Mouse (Mus musculus) megakaryocyte, embryonic 14.5 days (primary cell): ENCODE results near the gene Cyp2u1. TPM values are rescaled to one million over a fixed set of nuclear protein-coding genes. Genes with fewer than 3 reads are reported as not detected.
A peak's percentile ranks its signal among the peaks of the same experiment; 100 is the strongest.
"Not testable (repeated sequence)": the region's sequence is repeated elsewhere in the genome, so short reads cannot be mapped to it uniquely, and the experiment has no call there.

ENCODE experiments used
- H3K27me3 ChIP-seq: replicated peaks from 2 replicates; pipeline ENCODE3; 2012; ENCODE audit warnings: inconsistent platforms
- H3K36me3 ChIP-seq: replicated peaks from 2 replicates; pipeline ENCODE3; 2012; ENCODE audit warnings: low read length, inconsistent platforms, mixed read lengths
- H3K4me1 ChIP-seq: 2 replicates; pipeline ENCODE4 v1.6.1; 2012; ENCODE audit warnings: inconsistent platforms
- H3K4me3 ChIP-seq: replicated peaks from 2 replicates; pipeline ENCODE3; 2012; ENCODE audit warnings: moderate library complexity, mild to moderate bottlenecking, inconsistent platforms
- H3K9me3 ChIP-seq: 2 replicates; pipeline ENCODE4 v1.6.1; 2012; ENCODE audit warnings: inconsistent platforms
- FLI1 ChIP-seq: IDR thresholded peaks from 2 replicates; pipeline ENCODE4 v1.6.1; 2012; ENCODE audit warnings: low read length, inconsistent platforms, mixed read lengths
- GATA1 ChIP-seq: IDR thresholded peaks from 3 replicates; pipeline ENCODE4 v1.6.1; 2012; ENCODE audit warnings: mixed read lengths, low read length, inconsistent platforms, borderline replicate concordance
- polyA plus RNA-seq: library from polyadenylated mRNA; stranded (reverse); fragments of >175 nt; gene quantifications from 2 replicates; pipeline ENCODE4 v1.2.3, GENCODE M21; 2012; ENCODE audit warnings: low replicate concordance; ENCODE audit not compliant: insufficient read depth

Gene Cyp2u1
- polyA plus RNA-seq = not detected in 2 replicates

DNA sequence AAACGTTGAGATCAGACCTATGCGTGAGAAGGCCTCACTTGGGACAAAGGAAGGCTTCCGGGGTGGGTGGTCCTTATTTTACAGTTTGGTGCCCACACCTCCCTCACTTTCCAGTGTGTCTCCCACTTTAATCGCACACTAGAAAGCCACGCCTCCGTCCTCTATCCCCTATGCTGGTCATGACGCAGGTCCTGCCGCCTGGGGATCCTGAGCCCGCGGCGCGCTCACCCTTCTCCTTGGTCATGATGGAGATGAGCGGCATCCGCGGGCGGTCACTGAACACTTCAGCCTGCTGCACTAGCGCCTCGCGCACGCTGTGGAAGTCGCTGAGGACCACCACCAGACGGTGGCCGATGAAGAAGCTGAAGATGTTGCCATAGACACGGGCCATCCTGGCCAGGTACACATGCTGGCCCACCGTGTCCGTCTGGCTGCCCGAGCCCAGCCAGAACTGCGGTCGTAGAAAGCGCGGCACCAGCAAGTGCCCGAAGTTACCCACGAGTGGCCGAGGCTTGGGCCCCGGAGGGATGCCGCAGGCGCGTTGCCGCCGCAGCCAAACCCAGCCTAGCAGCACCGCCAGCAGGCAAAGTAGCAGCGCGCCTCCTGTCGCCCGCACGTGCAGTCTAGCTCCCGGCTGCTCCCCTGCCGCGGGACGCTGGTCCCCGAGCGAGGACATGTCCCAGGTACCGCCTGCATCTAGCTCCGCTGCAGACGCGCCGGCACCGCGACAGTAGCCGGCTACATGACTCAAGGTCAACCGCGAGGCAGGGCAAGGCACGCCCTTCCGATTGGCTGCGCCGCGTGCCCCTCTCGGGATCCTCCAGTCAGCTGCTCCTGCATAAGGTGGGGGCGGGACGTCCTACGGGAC, at the start of gene Cyp2u1:
Gene Cyp2u1, minus strand, starts transcription at position 776 of the 868 bp plus-strand sequence.
- Histone ChIP-seq H3K36me3 (no peaks in the 10 kb centered on the region), H3K9me3 (peaks cover 13% of the 10 kb centered on the region), H3K4me3 (peak within 1 kb of the TSS; percentile 94), H3K27me3 (peaks cover 22% of the 10 kb centered on the region), H3K4me1 (peaks cover 12% of the 10 kb centered on the region)
- TF ChIP-seq FLI1 (no peak), GATA1 (no peak)

DNA sequence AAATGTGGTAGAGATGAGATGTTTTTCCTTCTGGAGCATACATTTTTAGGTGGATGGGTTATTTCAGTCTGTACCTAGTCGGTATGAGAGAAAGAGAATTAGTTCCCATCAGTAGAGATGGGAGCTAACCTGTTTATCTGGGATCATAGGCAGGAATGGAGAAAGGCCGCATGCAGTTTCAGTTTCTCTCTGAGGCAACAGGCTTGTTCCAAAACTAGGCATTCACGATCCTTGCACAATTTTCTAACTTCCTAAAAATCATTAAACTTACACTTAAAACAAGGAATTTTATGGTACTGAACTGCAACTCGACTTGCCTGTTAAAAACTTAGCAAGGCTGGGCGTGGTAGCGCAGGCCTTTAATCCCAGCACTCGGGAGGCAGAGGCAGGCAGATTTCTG, 47.5 kb upstream of the Cyp2u1 start:
- H3K4me1 ChIP-seq = no peaks in the 10 kb centered on the region
- H3K27me3 ChIP-seq = no peaks in the 10 kb centered on the region
- H3K4me3 ChIP-seq = no peak overlapping the region
- 0 out of 2 replicates have a peak, but pooled peaks cover 11% of the 10 kb centered on the region for H3K9me3 ChIP-seq
- H3K36me3 ChIP-seq = no peaks in the 10 kb centered on the region
- TF ChIP-seq FLI1 (no peak), GATA1 (no peak)

DNA sequence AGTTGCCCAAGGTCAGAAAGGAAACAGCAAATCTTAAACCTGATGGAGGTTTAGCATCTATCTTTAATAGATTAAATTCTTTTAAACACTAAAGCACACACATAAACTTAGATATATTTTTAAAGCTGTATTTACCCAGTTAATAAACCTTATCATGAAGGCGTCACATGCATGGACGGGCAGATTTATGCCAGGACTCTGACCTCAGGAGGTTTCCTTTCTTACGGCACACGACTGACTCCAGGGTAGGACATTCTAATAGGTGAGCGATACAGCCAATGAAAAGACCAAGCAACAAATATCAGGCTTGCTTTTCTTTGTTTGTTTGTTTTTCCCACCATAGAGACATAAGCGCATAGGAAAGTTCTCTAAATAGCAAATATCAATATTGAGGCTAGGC, 46.0 kb upstream of the Cyp2u1 start:
- H3K4me1 ChIP-seq = no peaks in the 10 kb centered on the region
- no peak for TF ChIP-seq FLI1
- no peak for TF ChIP-seq GATA1
- H3K36me3 ChIP-seq = no peaks in the 10 kb centered on the region
- 0 out of 2 replicates have a peak, but pooled peaks cover 11% of the 10 kb centered on the region for H3K9me3 ChIP-seq
- no peak overlapping the region for H3K4me3 ChIP-seq
- no peaks in the 10 kb centered on the region for H3K27me3 ChIP-seq

DNA sequence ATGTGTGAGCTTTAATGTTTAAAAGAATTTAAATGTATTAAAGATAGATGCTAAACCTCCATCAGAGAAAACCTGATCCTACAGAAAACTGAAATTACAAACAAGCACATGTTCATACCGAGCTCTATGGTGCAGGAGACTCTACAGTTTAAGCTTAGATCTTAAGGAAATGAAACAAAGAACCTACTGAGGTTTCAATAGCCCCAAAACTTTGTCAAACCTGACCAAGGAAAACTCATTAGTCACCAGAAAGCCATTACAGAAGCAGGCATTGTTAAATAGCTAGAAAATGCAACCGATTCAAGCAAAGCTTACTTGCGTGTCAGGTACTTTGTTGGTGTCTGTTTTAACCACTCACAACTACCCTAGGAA, 45.5 kb upstream of the Cyp2u1 start:
- H3K36me3 ChIP-seq = no peaks in the 10 kb centered on the region
- 0 out of 2 replicates have a peak, but pooled peaks cover 11% of the 10 kb centered on the region for H3K9me3 ChIP-seq
- H3K4me1 ChIP-seq = no peaks in the 10 kb centered on the region
- TF ChIP-seq FLI1 = no peak
- no peak for TF ChIP-seq GATA1
- H3K4me3 ChIP-seq = no peak overlapping the region
- H3K27me3 ChIP-seq = no peaks in the 10 kb centered on the region

DNA sequence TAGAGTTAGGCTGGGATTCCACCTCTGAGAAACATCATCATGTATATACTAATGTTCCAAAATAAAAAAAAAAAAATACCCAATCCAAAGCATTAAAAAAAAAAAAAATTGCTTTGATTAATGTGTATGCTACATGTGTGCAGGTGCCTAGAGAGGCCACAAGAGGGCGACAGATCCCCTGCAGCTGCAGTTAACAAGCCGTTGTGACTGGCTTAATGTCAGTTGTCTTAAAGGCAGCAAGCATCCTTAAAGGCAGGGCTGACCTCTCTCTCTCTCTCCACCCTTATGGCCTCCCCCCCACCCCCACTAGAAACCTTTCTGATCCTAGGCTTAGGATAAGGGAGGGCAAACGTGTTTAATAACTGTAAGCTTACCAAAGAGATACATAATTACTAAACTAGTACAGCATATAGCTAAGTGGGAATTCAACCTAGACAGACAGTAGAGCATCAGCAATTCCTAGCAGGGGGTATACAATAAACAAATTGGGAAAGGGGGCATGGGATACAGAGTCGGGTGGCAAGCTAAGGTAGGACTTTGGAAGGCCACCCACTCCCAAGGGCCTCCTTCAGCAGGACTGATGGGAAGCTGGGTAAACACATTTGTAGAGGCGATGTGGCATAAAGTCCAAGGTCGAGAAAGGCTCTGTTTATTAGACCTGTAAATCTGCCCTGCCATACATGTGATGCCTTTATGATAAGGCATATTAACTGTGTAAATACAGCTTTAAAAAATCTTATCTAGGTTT, 45.0 kb upstream of the Cyp2u1 start:
- Histone ChIP-seq H3K4me3 (no peak overlapping the region), H3K4me1 (no peaks in the 10 kb centered on the region), H3K9me3 (0 out of 2 replicates have a peak, but pooled peaks cover 11% of the 10 kb centered on the region), H3K36me3 (no peaks in the 10 kb centered on the region), H3K27me3 (no peaks in the 10 kb centered on the region)
- TF ChIP-seq GATA1 (no peak), FLI1 (no peak)

DNA sequence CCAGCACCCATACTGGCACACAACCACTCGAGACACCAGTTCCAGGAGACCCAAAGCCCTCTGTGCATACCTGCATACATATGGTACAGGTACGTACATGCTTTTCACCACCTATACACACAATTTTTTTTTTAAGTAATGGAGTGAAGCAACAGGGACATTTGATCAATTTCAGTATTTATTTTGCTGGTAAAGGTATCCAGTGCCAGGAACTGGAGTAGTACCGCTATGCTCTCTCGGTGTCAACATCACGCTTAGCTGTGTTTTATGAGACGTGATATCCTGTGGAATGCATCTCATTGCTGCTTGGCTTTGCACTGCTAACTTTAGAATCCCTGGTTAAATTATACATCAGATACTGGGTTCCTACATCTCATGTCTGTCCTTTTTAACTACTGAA, 42.9 kb upstream of the Cyp2u1 start:
- Histone ChIP-seq H3K4me1 (no peaks in the 10 kb centered on the region), H3K4me3 (no peak overlapping the region), H3K27me3 (no peaks in the 10 kb centered on the region), H3K9me3 (0 out of 2 replicates have a peak, but pooled peaks cover 11% of the 10 kb centered on the region), H3K36me3 (no peaks in the 10 kb centered on the region)
- no peak for TF ChIP-seq GATA1

DNA sequence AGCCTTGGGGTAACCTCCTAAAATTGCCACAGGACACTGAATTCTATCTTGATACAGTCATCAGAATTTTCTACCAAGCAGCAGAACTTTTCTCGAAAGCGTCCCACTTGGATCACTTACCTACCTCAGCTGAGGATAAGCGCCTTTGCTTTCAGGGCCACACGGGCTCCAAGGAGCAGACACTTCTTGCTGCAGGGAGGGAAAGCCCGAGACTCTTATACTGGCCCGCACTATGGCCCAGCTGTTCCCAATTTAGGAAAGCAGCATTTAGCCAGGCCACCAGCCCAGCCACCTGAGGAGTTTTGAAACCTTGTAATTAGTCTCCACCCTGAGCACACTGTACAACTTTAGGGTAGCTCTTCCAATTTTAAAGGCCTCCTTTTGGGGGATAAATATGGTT, 40.3 kb upstream of the Cyp2u1 start:
- H3K4me1 ChIP-seq = no peaks in the 10 kb centered on the region
- H3K9me3 ChIP-seq = 0 out of 2 replicates have a peak, but pooled peaks cover 15% of the 10 kb centered on the region
- H3K36me3 ChIP-seq = no peaks in the 10 kb centered on the region
- TF ChIP-seq FLI1 (no peak), GATA1 (no peak)
- H3K27me3 ChIP-seq = no peaks in the 10 kb centered on the region
- H3K4me3 ChIP-seq = no peak overlapping the region

DNA sequence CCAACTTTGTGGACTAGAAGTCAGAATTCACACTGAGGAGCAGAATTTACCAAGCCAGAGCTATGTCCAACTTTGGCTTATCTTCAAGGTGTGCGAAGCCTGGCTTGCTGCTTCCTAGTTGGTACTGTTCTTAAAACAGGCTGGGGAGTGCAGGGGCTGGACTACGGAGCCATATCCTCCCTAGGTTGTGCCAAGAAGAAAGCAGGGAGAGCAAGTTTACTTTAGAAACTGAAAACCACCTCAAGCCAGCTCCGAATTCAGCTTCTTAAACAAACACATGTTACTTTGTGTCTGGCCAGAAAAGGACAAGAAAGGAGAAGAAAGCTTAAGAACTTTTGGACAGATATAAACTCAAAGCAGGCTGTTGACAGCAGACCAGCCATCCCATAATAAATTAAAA, 37.9 kb upstream of the Cyp2u1 start:
- no peak for TF ChIP-seq FLI1
- TF ChIP-seq GATA1 = no peak
- peaks cover 13% of the 10 kb centered on the region for H3K9me3 ChIP-seq

DNA sequence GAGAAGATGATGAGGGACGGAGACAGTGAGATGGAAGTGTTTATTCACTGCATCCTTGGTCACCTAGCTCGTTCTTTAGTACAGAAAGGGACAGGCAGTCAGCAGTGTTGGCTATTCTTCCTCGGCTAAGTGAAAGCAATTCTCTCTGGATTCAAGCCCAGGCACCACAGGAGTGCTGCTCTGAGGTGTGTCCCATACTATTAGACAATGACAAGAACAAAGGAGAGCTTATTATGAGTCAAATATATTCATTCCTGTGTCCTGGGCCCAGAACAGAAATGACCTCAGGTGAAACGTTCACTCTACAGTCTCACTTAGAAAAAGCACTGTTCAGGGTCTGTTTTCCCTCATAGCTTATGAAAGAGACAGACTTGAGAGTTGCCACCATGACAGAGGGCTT, 36.3 kb upstream of the Cyp2u1 start:
- peaks cover 13% of the 10 kb centered on the region for H3K4me1 ChIP-seq
- peaks cover 10% of the 10 kb centered on the region for H3K9me3 ChIP-seq
- no peak overlapping the region for H3K4me3 ChIP-seq
- TF ChIP-seq GATA1 = no peak
- no peaks in the 10 kb centered on the region for H3K36me3 ChIP-seq
- peaks cover 12% of the 10 kb centered on the region for H3K27me3 ChIP-seq

More for the DNA sequence above, 37.9 kb upstream of the Cyp2u1 start:
- Histone ChIP-seq H3K4me3 (no peak overlapping the region), H3K4me1 (no peaks in the 10 kb centered on the region), H3K27me3 (peaks cover 1% of the 10 kb centered on the region), H3K36me3 (no peaks in the 10 kb centered on the region)

DNA sequence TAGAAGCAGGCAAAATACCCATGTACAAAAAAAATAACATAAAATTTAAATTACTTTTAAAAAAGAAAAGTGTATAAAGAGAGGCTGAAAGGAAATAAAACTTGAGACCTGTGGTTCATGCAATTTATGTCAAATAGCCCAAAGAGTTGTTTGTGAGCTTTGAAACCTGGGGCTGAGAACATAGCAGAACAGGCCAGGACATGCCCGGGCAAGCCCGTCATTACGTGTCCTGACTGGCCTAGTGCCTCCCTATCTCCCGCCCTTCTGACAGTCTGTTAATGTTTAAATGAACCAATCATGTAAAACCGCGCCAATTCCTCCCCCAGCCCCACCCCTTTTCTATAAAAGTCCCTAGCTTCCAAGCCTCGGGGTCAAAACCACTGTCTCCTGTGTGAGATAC, 34.7 kb upstream of the Cyp2u1 start:
- Histone ChIP-seq H3K4me1 (peaks cover 29% of the 10 kb centered on the region), H3K27me3 (peaks cover 16% of the 10 kb centered on the region)
- not testable (repeated sequence) for H3K4me3 ChIP-seq, H3K36me3 ChIP-seq, H3K9me3 ChIP-seq
